ENCODE assay signal across 8 mouse cellular contexts in the genomic region with DNA sequence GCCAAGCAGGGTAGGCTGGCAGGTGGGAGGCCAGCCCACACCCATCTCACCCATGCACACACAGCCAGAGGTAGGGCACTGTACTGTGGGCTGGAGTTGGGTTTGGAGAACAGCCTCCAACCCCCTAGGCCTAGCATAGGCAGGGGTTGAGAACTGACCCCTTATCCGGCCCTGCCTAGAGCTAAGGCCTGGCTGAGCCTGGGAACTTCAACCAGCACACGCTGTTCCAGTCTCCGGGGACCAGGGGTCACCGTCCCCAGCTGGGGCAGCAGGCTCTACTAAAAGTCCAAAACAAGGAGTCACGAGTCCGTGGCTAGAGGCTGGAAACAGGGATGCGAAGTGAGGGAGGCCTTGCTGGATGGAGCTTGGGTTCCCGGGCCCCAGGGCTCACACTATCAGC. TPM values are rescaled to one million over a fixed set of nuclear protein-coding genes. Genes with fewer than 3 reads are reported as not detected.
DNase-seq lines count a peak whose midpoint lies in the region; ATAC-seq and TF ChIP-seq lines count a peak whose summit lies in the region.

No protein-coding gene starts in this region.

- no peaks in the 10 kb centered on the region for H3K4me1 ChIP-seq in forebrain, embryonic 14.5 days (ENCODE audit: control insufficient read depth, insufficient read depth, low read length)
- peaks cover 21% of the 10 kb centered on the region for H3K4me1 ChIP-seq in forebrain, embryonic 12.5 days
- H3K4me1 ChIP-seq in midbrain, postnatal 0 days (ENCODE audit: insufficient read depth, low read length) = no peaks in the 10 kb centered on the region
- H3K4me1 ChIP-seq in cerebellum, adult 2 months (ENCODE audit: control insufficient read depth, insufficient read depth, low read length) = no peaks in the 10 kb centered on the region

- H3K9me3 ChIP-seq in forebrain, embryonic 14.5 days (replicated peaks; ENCODE audit: control insufficient read depth, low read length) = no peaks in the 10 kb centered on the region
- H3K9me3 ChIP-seq in forebrain, embryonic 12.5 days = no peaks in the 10 kb centered on the region
- no peaks in the 10 kb centered on the region for H3K9me3 ChIP-seq in midbrain, postnatal 0 days (ENCODE audit: low read length)

- no peak overlapping the region for H3K27ac ChIP-seq in forebrain, embryonic 14.5 days (ENCODE audit: low read depth, low read length)
- H3K27ac ChIP-seq in forebrain, embryonic 12.5 days = no peak overlapping the region
- H3K27ac ChIP-seq in midbrain, postnatal 0 days (ENCODE audit: low read depth, low read length) = no peak overlapping the region
- H3K27ac ChIP-seq in cerebellum, adult 2 months (ENCODE audit: insufficient read depth, low read length) = no peak overlapping the region

- H3K9ac ChIP-seq in forebrain, embryonic 14.5 days (ENCODE audit: low read length) = no peak overlapping the region
- H3K9ac ChIP-seq in forebrain, embryonic 12.5 days = no peak overlapping the region
- no peak overlapping the region for H3K9ac ChIP-seq in midbrain, postnatal 0 days (replicated peaks; ENCODE audit: low read length, poor library complexity, severe bottlenecking)

- WGBS in forebrain, embryonic 14.5 days = 78% methylated on average over 8 of the region's 8 CpGs
- 77% methylated on average over 8 of the region's 8 CpGs for WGBS in forebrain, embryonic 12.5 days
- 68% methylated on average over 8 of the region's 8 CpGs for WGBS in midbrain, postnatal 0 days
- WGBS in cerebellum, adult 2 months = 81% methylated on average over 8 of the region's 8 CpGs

- TF ChIP-seq CTCF in midbrain, postnatal 0 days (IDR thresholded peaks at IDR 0.05) = no peak
- no peak for TF ChIP-seq CTCF in cerebellum, adult 2 months (IDR thresholded peaks at IDR 0.05; ENCODE audit: borderline replicate concordance, insufficient read depth, low read depth, low read length)

- H3K4me2 ChIP-seq in forebrain, embryonic 14.5 days (ENCODE audit: low read length) = no peak overlapping the region
- H3K4me2 ChIP-seq in forebrain, embryonic 12.5 days = no peak overlapping the region
- peak overlapping the region; percentile 34; the same call in 1 of the 2 replicates for H3K4me2 ChIP-seq in midbrain, postnatal 0 days (ENCODE audit: low read depth, low read length, poor library complexity, severe bottlenecking)

- no peak for ATAC-seq in forebrain, embryonic 14.5 days
- ATAC-seq in forebrain, embryonic 12.5 days (ENCODE audit: low FRiP score) = no peak
- ATAC-seq in midbrain, postnatal 0 days (ENCODE audit: low FRiP score) = no peak

- DNase-seq in forebrain, embryonic 14.5 days (ENCODE audit: low spot score) = no peak
- peak; percentile 49 for DNase-seq in heart, postnatal 25 days (ENCODE audit: low spot score)
- DNase-seq in kidney, postnatal 4 days = peak; percentile 62 to 76
- DNase-seq in midbrain, postnatal 0 days (ENCODE audit: low spot score) = no peak
- DNase-seq in T-cell, adult 2 months (ENCODE audit: low spot score) = no peak
- no peak for DNase-seq in cerebellum, adult 2 months
- DNase-seq in right cerebral cortex, postnatal 14 days = no peak

- H3K36me3 ChIP-seq in forebrain, embryonic 14.5 days (ENCODE audit: control insufficient read depth, insufficient read depth, low read length) = no peaks in the 10 kb centered on the region
- H3K36me3 ChIP-seq in forebrain, embryonic 12.5 days (replicated peaks) = no peaks in the 10 kb centered on the region
- H3K36me3 ChIP-seq in midbrain, postnatal 0 days (ENCODE audit: insufficient read depth, low read length) = no peaks in the 10 kb centered on the region

- no peak for TF ChIP-seq POLR2A in cerebellum, adult 2 months (IDR thresholded peaks at IDR 0.05; ENCODE audit: borderline replicate concordance, insufficient read depth, low read length)

- intact Hi-C loops in heart, postnatal 25 days (cut with DNase I) = loop anchor here (2.0 to 10.0 kb wide), 2 partner anchors 19 to 217 kb away; a partner anchor contains a TSS

- H3K27me3 ChIP-seq in forebrain, embryonic 14.5 days (replicated peaks; ENCODE audit: control insufficient read depth, insufficient read depth, low read length) = peaks cover 23% of the 10 kb centered on the region
- H3K27me3 ChIP-seq in forebrain, embryonic 12.5 days = peaks cover 81% of the 10 kb centered on the region
- H3K27me3 ChIP-seq in midbrain, postnatal 0 days (ENCODE audit: insufficient read depth, low read length) = peaks cover 13% of the 10 kb centered on the region
- no peaks in the 10 kb centered on the region for H3K27me3 ChIP-seq in cerebellum, adult 2 months (ENCODE audit: control insufficient read depth, insufficient read depth, low read length)

- H3K4me3 ChIP-seq in forebrain, embryonic 14.5 days (ENCODE audit: low read depth, low read length) = 0 out of 2 replicates have a peak overlapping the region, but pooled peaks have one; percentile 27
- H3K4me3 ChIP-seq in forebrain, embryonic 12.5 days (replicated peaks) = no peak overlapping the region; the same call in 1 of the 2 replicates
- peak overlapping the region; percentile 28; the same call in 1 of the 2 replicates for H3K4me3 ChIP-seq in midbrain, postnatal 0 days (ENCODE audit: low read depth, low read length)
- H3K4me3 ChIP-seq in cerebellum, adult 2 months (replicated peaks; ENCODE audit: insufficient read depth, low read depth, low read length) = no peak overlapping the region

RNA-seq across cellular contexts. Expression of a gene that starts 19.3 kb away (rescaled TPM):
- 0.13 and 0.62 TPM in 2 replicates for polyA plus RNA-seq in forebrain, embryonic 14.5 days (2014; fragmentation: Nextera tagmentation; extraction: Ambion mirVana)
- polyA plus RNA-seq in forebrain, embryonic 12.5 days (2016; fragmentation: Nextera tagmentation; extraction: Ambion mirVana) = 0.26 and 0.37 TPM in 2 replicates
- total RNA-seq in heart, postnatal 25 days (2021) = under 1 TPM; 0.16 to 0.17 TPM
- 0.66 and 1.2 TPM in 2 replicates for total RNA-seq in midbrain, postnatal 0 days (2014; rRNA removed)
- polyA plus RNA-seq in midbrain, postnatal 0 days (2015; fragmentation: Nextera tagmentation; extraction: Ambion mirVana) = 0.96 and 1.3 TPM in 2 replicates
- polyA plus RNA-seq in cerebellum, adult 2 months (2012; rRNA removed) = 0.47 and 0.70 TPM in 2 replicates

RNA-seq across cellular contexts. Expression of a gene that starts 27.2 kb away (rescaled TPM):
- polyA plus RNA-seq in forebrain, embryonic 14.5 days (2014; fragmentation: Nextera tagmentation; extraction: Ambion mirVana) = 0.74 and 0.94 TPM in 2 replicates
- 1.1 and 1.4 TPM in 2 replicates for polyA plus RNA-seq in forebrain, embryonic 12.5 days (2016; fragmentation: Nextera tagmentation; extraction: Ambion mirVana)
- under 1 TPM; 0.17 to 0.18 TPM for total RNA-seq in heart, postnatal 25 days (2021)
- total RNA-seq in midbrain, postnatal 0 days (2014; rRNA removed) = 1.1 and 2.4 TPM in 2 replicates
- polyA plus RNA-seq in midbrain, postnatal 0 days (2015; fragmentation: Nextera tagmentation; extraction: Ambion mirVana) = 1.7 and 1.8 TPM in 2 replicates
- polyA plus RNA-seq in cerebellum, adult 2 months (2012; rRNA removed) = 2.5 and 2.8 TPM in 2 replicates

RNA-seq across cellular contexts. Expression of a gene that starts 29.0 kb away (rescaled TPM):
- 0.62 and 0.66 TPM in 2 replicates for polyA plus RNA-seq in forebrain, embryonic 14.5 days (2014; fragmentation: Nextera tagmentation; extraction: Ambion mirVana)
- 0.65 and 1.0 TPM in 2 replicates for polyA plus RNA-seq in forebrain, embryonic 12.5 days (2016; fragmentation: Nextera tagmentation; extraction: Ambion mirVana)
- total RNA-seq in heart, postnatal 25 days (2021) = under 1 TPM in 1 of 2 experiments, not detected in 1; 0.08 TPM
- 0.16 and 0.42 TPM in 2 replicates for total RNA-seq in midbrain, postnatal 0 days (2014; rRNA removed)
- polyA plus RNA-seq in midbrain, postnatal 0 days (2015; fragmentation: Nextera tagmentation; extraction: Ambion mirVana) = 0.25 and 0.27 TPM in 2 replicates
- 1.3 and 1.4 TPM in 2 replicates for polyA plus RNA-seq in cerebellum, adult 2 months (2012; rRNA removed)

RNA-seq across cellular contexts. Expression of a gene that starts 56.3 kb away (rescaled TPM):
- polyA plus RNA-seq in forebrain, embryonic 14.5 days (2014; fragmentation: Nextera tagmentation; extraction: Ambion mirVana) = 5.2 and 6.0 TPM in 2 replicates
- polyA plus RNA-seq in forebrain, embryonic 12.5 days (2016; fragmentation: Nextera tagmentation; extraction: Ambion mirVana) = 5.7 and 6.8 TPM in 2 replicates
- total RNA-seq in heart, postnatal 25 days (2021) = 10 to 100 TPM; 17.9 to 21.7 TPM
- total RNA-seq in midbrain, postnatal 0 days (2014; rRNA removed) = 15.6 and 19.0 TPM in 2 replicates
- 5.7 and 6.1 TPM in 2 replicates for polyA plus RNA-seq in midbrain, postnatal 0 days (2015; fragmentation: Nextera tagmentation; extraction: Ambion mirVana)
- 7.4 and 8.5 TPM in 2 replicates for polyA plus RNA-seq in cerebellum, adult 2 months (2012; rRNA removed)

Comparison
In these comparisons a context has a peak if more than half of its experiments do, and no peak if none do; other contexts are left out.
1. H3K4me3 ChIP-seq: peak in forebrain, embryonic 14.5 days (single experiment) and midbrain, postnatal 0 days (single experiment); none in forebrain, embryonic 12.5 days (single experiment) and cerebellum, adult 2 months (single experiment).
2. DNase-seq: peak in heart, postnatal 25 days (single experiment) and kidney, postnatal 4 days (2 of 2); none in forebrain, embryonic 14.5 days (single experiment), midbrain, postnatal 0 days (single experiment), T-cell, adult 2 months (single experiment), cerebellum, adult 2 months (0 of 2) and right cerebral cortex, postnatal 14 days (single experiment).